9 mouse cellular contexts compared by ENCODE assay signal in genomic region chr11:52261937-52262336, GRCm38 (mm10). TPM values are rescaled to one million over a fixed set of nuclear protein-coding genes. Genes with fewer than 3 reads are reported as not detected.
DNase-seq lines count a peak whose midpoint lies in the region; ATAC-seq and TF ChIP-seq lines count a peak whose summit lies in the region.
"Had no signal": no experiment of that assay in that cellular context is flagged by ENCODE, and none has a peak within 500 bp of the region (broad histone marks: within the 10 kb centered on the region; RNA-seq: fewer than 3 reads in every experiment).

No protein-coding gene starts in this region.

- H3K27ac ChIP-seq in midbrain, embryonic 10.5 days (replicated peaks) = no peak overlapping the region
- no peak overlapping the region for H3K27ac ChIP-seq in midbrain, embryonic 15.5 days
- H3K27ac ChIP-seq in liver, embryonic 11.5 days (ENCODE audit: low read depth, low read length) = no peak overlapping the region
- no peak overlapping the region for H3K27ac ChIP-seq in stomach, postnatal 0 days (replicated peaks)

- H3K36me3 ChIP-seq in midbrain, embryonic 10.5 days = peaks cover 31% of the 10 kb centered on the region
- no peaks in the 10 kb centered on the region for H3K36me3 ChIP-seq in midbrain, embryonic 15.5 days (replicated peaks)
- H3K36me3 ChIP-seq in liver, embryonic 11.5 days (ENCODE audit: control insufficient read depth, insufficient read depth, low read length) = no peaks in the 10 kb centered on the region
- H3K36me3 ChIP-seq in stomach, postnatal 0 days (ENCODE audit: control insufficient read depth, insufficient read depth, low read length) = 0 out of 2 replicates have a peak, but pooled peaks cover 2% of the 10 kb centered on the region

- no peaks in the 10 kb centered on the region; the same call in 1 of the 2 replicates for H3K4me1 ChIP-seq in midbrain, embryonic 10.5 days
- 0 out of 2 replicates have a peak, but pooled peaks cover 4% of the 10 kb centered on the region for H3K4me1 ChIP-seq in midbrain, embryonic 15.5 days
- H3K4me1 ChIP-seq in liver, embryonic 11.5 days (replicated peaks; ENCODE audit: control insufficient read depth, insufficient read depth, low read length) = peaks cover 15% of the 10 kb centered on the region
- no peaks in the 10 kb centered on the region for H3K4me1 ChIP-seq in stomach, postnatal 0 days (replicated peaks; ENCODE audit: control insufficient read depth, insufficient read depth)

- DNase-seq in midbrain, embryonic 10.5 days (ENCODE audit: low spot score) = peak; percentile 37
- peak; percentile 79 for DNase-seq in R1 (ENCODE audit: low read depth, low spot score)
- peak; percentile 24 for DNase-seq in embryo, embryonic 9.5 days (ENCODE audit: extremely low spot score)
- no peak for DNase-seq in liver, embryonic 11.5 days (ENCODE audit: low spot score)
- peak; percentile 74 for DNase-seq in stomach, postnatal 0 days (ENCODE audit: low spot score)
- DNase-seq in layer of hippocampus, postnatal 10 days (ENCODE audit: low spot score in 2 of 2) = no peak

- H3K4me2 ChIP-seq in midbrain, embryonic 15.5 days = no peak overlapping the region
- no peak overlapping the region for H3K4me2 ChIP-seq in liver, embryonic 11.5 days
- H3K4me2 ChIP-seq in stomach, postnatal 0 days (replicated peaks; ENCODE audit: low read depth) = no peak overlapping the region

- TF ChIP-seq EP300 in stomach, postnatal 0 days (optimal IDR thresholded peaks at IDR 0.05) = no peak

- 63% methylated on average over 5 of the region's 5 CpGs for WGBS in midbrain, embryonic 10.5 days
- 65% methylated on average over 5 of the region's 5 CpGs for WGBS in midbrain, embryonic 15.5 days
- 39% methylated on average over 5 of the region's 5 CpGs for WGBS in liver, embryonic 11.5 days
- 41% methylated on average over 5 of the region's 5 CpGs for WGBS in stomach, postnatal 0 days

- no peak overlapping the region for H3K9ac ChIP-seq in midbrain, embryonic 15.5 days
- no peak overlapping the region for H3K9ac ChIP-seq in liver, embryonic 11.5 days (ENCODE audit: low read depth, low read length)
- no peak overlapping the region for H3K9ac ChIP-seq in stomach, postnatal 0 days (ENCODE audit: low read length)

- peak; percentile 85 for TF ChIP-seq CTCF in stomach, postnatal 0 days (IDR thresholded peaks at IDR 0.05; ENCODE audit: low read depth)

- H3K27me3 ChIP-seq in midbrain, embryonic 10.5 days (ENCODE audit: low read depth, poor library complexity, severe bottlenecking) = no peaks in the 10 kb centered on the region
- H3K27me3 ChIP-seq in midbrain, embryonic 15.5 days (replicated peaks) = no peaks in the 10 kb centered on the region
- no peaks in the 10 kb centered on the region; the same call in 1 of the 2 replicates for H3K27me3 ChIP-seq in liver, embryonic 11.5 days (replicated peaks; ENCODE audit: control insufficient read depth, insufficient read depth, low read length)
- H3K27me3 ChIP-seq in stomach, postnatal 0 days (ENCODE audit: control insufficient read depth, insufficient read depth, low read length) = no peaks in the 10 kb centered on the region

- no peak for ATAC-seq in midbrain, embryonic 15.5 days (replicated peaks)
- ATAC-seq in liver, embryonic 11.5 days (replicated peaks; ENCODE audit: low FRiP score) = peak; percentile 43; the same call in 1 of the 2 replicates
- ATAC-seq in stomach, postnatal 0 days (ENCODE audit: low FRiP score, low TSS enrichment) = peak; percentile 53
- no peak for ATAC-seq in erythroblast, adult 5-6 weeks (replicated peaks; ENCODE audit: low FRiP score, poor library complexity, severe bottlenecking)

- no peak overlapping the region for H3K4me3 ChIP-seq in midbrain, embryonic 10.5 days
- no peak overlapping the region for H3K4me3 ChIP-seq in midbrain, embryonic 15.5 days
- no peak overlapping the region for H3K4me3 ChIP-seq in liver, embryonic 11.5 days (ENCODE audit: low read depth, low read length)
- H3K4me3 ChIP-seq in stomach, postnatal 0 days (ENCODE audit: low read depth, low read length) = no peak overlapping the region

- no peaks in the 10 kb centered on the region for H3K9me3 ChIP-seq in midbrain, embryonic 10.5 days (replicated peaks)
- no peaks in the 10 kb centered on the region for H3K9me3 ChIP-seq in midbrain, embryonic 15.5 days
- H3K9me3 ChIP-seq in liver, embryonic 11.5 days (ENCODE audit: control insufficient read depth, low read length) = no peaks in the 10 kb centered on the region
- no peaks in the 10 kb centered on the region for H3K9me3 ChIP-seq in stomach, postnatal 0 days (ENCODE audit: control insufficient read depth, low read length)

RNA-seq across cellular contexts. Expression of gene Tcf7, which starts 20.9 kb away (rescaled TPM):
- polyA plus RNA-seq in midbrain, embryonic 10.5 days (2016; fragmentation: Nextera tagmentation; extraction: Ambion mirVana) = 8.0 and 10.6 TPM in 2 replicates
- 5.1 and 5.5 TPM in 2 replicates for polyA plus RNA-seq in midbrain, embryonic 15.5 days (2015; fragmentation: Nextera tagmentation; extraction: Ambion mirVana)
- 6.6 and 6.8 TPM in 2 replicates for polyA plus RNA-seq in liver, embryonic 11.5 days (2014; fragmentation: Nextera tagmentation; extraction: Ambion mirVana)
- polyA plus RNA-seq in stomach, postnatal 0 days (2015; fragmentation: Nextera tagmentation; extraction: Ambion mirVana) = 3.6 and 3.7 TPM in 2 replicates
- total RNA-seq in erythroblast, adult 5-6 weeks (2015; ENCODE audit: low replicate concordance) = 1.7 and 1.9 TPM in 2 replicates
- 0.28 and 0.68 TPM in 2 replicates for total RNA-seq in erythroblast, adult 5-6 weeks (2017; ENCODE audit: low replicate concordance)
- 1 to 10 TPM; 5.9 to 6.7 TPM for total RNA-seq in layer of hippocampus, postnatal 10 days (2021)

RNA-seq across cellular contexts. Expression of gene Skp1a, which starts 30.1 kb away (rescaled TPM):
- 916 and 943 TPM in 2 replicates for polyA plus RNA-seq in midbrain, embryonic 10.5 days (2016; fragmentation: Nextera tagmentation; extraction: Ambion mirVana)
- 905 and 933 TPM in 2 replicates for polyA plus RNA-seq in midbrain, embryonic 15.5 days (2015; fragmentation: Nextera tagmentation; extraction: Ambion mirVana)
- polyA plus RNA-seq in liver, embryonic 11.5 days (2014; fragmentation: Nextera tagmentation; extraction: Ambion mirVana) = 503 and 546 TPM in 2 replicates
- polyA plus RNA-seq in stomach, postnatal 0 days (2015; fragmentation: Nextera tagmentation; extraction: Ambion mirVana) = 530 and 542 TPM in 2 replicates
- 80.5 and 95.3 TPM in 2 replicates for total RNA-seq in erythroblast, adult 5-6 weeks (2015; ENCODE audit: low replicate concordance)
- total RNA-seq in erythroblast, adult 5-6 weeks (2017; ENCODE audit: low replicate concordance) = 81.2 and 90.5 TPM in 2 replicates
- total RNA-seq in layer of hippocampus, postnatal 10 days (2021) = 100 to 1,000 TPM; 464 to 465 TPM

RNA-seq across cellular contexts. Expression of gene Olfr1371, which starts 48.1 kb away (rescaled TPM):
- polyA plus RNA-seq in midbrain, embryonic 10.5 days (2016; fragmentation: Nextera tagmentation; extraction: Ambion mirVana) = not detected in 2 replicates
- not detected in 2 replicates for polyA plus RNA-seq in midbrain, embryonic 15.5 days (2015; fragmentation: Nextera tagmentation; extraction: Ambion mirVana)
- not detected in 2 replicates for polyA plus RNA-seq in liver, embryonic 11.5 days (2014; fragmentation: Nextera tagmentation; extraction: Ambion mirVana)
- polyA plus RNA-seq in stomach, postnatal 0 days (2015; fragmentation: Nextera tagmentation; extraction: Ambion mirVana) = not detected in 2 replicates
- not detected in 2 replicates for total RNA-seq in erythroblast, adult 5-6 weeks (2015; ENCODE audit: low replicate concordance)
- not detected in 2 replicates for total RNA-seq in erythroblast, adult 5-6 weeks (2017; ENCODE audit: low replicate concordance)
- not detected for total RNA-seq in layer of hippocampus, postnatal 10 days (2021)
- polyA plus RNA-seq: gonadal fat pad, adult 2 months had no signal

Comparison
In these comparisons a context has a peak if more than half of its experiments do, and no peak if none do; other contexts are left out.
1. DNase-seq: peak in midbrain, embryonic 10.5 days (single experiment), R1 (single experiment), embryo, embryonic 9.5 days (single experiment) and stomach, postnatal 0 days (single experiment); none in liver, embryonic 11.5 days (single experiment) and layer of hippocampus, postnatal 10 days (0 of 2).
2. ATAC-seq: peak in liver, embryonic 11.5 days (single experiment) and stomach, postnatal 0 days (single experiment); none in midbrain, embryonic 15.5 days (single experiment) and erythroblast, adult 5-6 weeks (single experiment).